Mouse (Mus musculus) embryonic facial prominence, embryonic 10.5 days (tissue): ENCODE measurements at regions not wholly inside any gene's neighbourhood (a gene's known extent, or its start where the extent isn't known, plus 50 kb on each side); places are given as distances from the start of the nearest gene placed in this dataset.
A peak's percentile ranks its signal among the peaks of the same experiment; 100 is the strongest.

ENCODE experiments used
- DNase-seq: peaks from one replicate; pipeline ENCODE4 v3.0.0-alpha.2; 2017; ENCODE audit warnings: low spot score
- H3K27ac ChIP-seq: fragments of 300-500 bp; sonication (generic); replicated peaks from 2 replicates; pipeline ENCODE4 v1.5.1; 2016; ENCODE audit warnings: mild to moderate bottlenecking
- H3K27me3 ChIP-seq: fragments of 300-500 bp; sonication (generic); replicated peaks from 2 replicates; pipeline ENCODE4 v1.6.1; 2016; ENCODE audit warnings: low read depth, mild to moderate bottlenecking; ENCODE audit not compliant: poor library complexity, severe bottlenecking
- H3K36me3 ChIP-seq: fragments of 300-500 bp; sonication (generic); replicated peaks from 2 replicates; pipeline ENCODE4 v1.6.1; 2016; ENCODE audit warnings: mild to moderate bottlenecking, moderate library complexity
- H3K4me1 ChIP-seq: fragments of 300-500 bp; sonication (generic); 2 replicates; pipeline ENCODE4 v1.6.1; 2016
- H3K4me3 ChIP-seq: fragments of 300-500 bp; sonication (generic); 2 replicates; pipeline ENCODE4 v1.5.1; 2016; ENCODE audit warnings: mild to moderate bottlenecking, moderate library complexity
- H3K9me3 ChIP-seq: fragments of 300-500 bp; sonication (generic); 2 replicates; pipeline ENCODE4 v1.6.1; 2016; ENCODE audit warnings: mild to moderate bottlenecking
- WGBS: fragments of 180-500 bp; shearing (Covaris S2); methylation state at CpG from one replicate; pipeline ENCODE4 v1.1.7; 2016; 5-methylcytosine and 5-hydroxymethylcytosine counted together

- H3K27ac ChIP-seq: no peak overlapping the region
- H3K36me3 ChIP-seq: no peaks in the 10 kb centered on the region
- 12% methylated on average over 2 of the region's 2 CpGs for WGBS
- DNase-seq: no peak
- H3K27me3 ChIP-seq: peaks cover 26% of the 10 kb centered on the region
- H3K4me3 ChIP-seq: no peak overlapping the region
- no peaks in the 10 kb centered on the region for H3K9me3 ChIP-seq
- H3K4me1 ChIP-seq: peaks cover 15% of the 10 kb centered on the region
Observed at GRCm38 (mm10) chr8:34732808-34733207, 621.3 kb upstream of the Gm10131 start.

DNA sequence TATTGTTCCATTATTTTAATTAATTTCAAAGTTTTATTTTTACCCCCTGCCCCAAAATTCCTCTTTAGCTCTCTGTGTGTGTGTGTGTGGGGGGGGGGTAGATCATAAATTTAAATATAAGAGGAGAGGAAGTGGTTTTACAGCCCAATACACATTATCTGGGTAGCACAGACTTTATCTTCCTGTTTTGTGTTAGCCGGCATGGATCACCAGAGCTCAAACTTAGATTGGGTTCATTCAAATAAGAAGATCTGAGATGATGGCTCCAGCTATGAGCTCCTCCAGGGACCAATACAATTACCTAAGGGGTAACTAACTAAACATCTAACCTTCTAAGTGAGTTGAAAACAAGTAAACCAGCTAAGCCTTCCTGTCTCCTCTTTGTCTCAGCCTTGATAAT, 620.8 kb upstream of the Gm10131 start:
- Histone ChIP-seq H3K9me3 (no peaks in the 10 kb centered on the region), H3K27me3 (peaks cover 26% of the 10 kb centered on the region), H3K4me1 (peaks cover 15% of the 10 kb centered on the region), H3K4me3 (no peak overlapping the region), H3K36me3 (no peaks in the 10 kb centered on the region), H3K27ac (no peak overlapping the region)
- DNase-seq: no peak
- 24% methylated on average over 1 of the region's 1 CpGs for WGBS

- Histone ChIP-seq H3K9me3 (no peaks in the 10 kb centered on the region), H3K27me3 (peaks cover 26% of the 10 kb centered on the region), H3K36me3 (no peaks in the 10 kb centered on the region), H3K4me1 (peaks cover 19% of the 10 kb centered on the region), H3K27ac (no peak overlapping the region), H3K4me3 (no peak overlapping the region)
- 31% methylated on average over 12 of the region's 12 CpGs for WGBS
- DNase-seq: no peak
Observed at GRCm38 (mm10) chr8:34731096-34731999, 619.8 kb upstream of the Gm10131 start.

GRCm38 (mm10) chr8:34729585-34729984, 618.0 kb upstream of the Gm10131 start:
- Histone ChIP-seq H3K9me3 (no peaks in the 10 kb centered on the region), H3K4me1 (peaks cover 23% of the 10 kb centered on the region), H3K4me3 (no peak overlapping the region), H3K36me3 (no peaks in the 10 kb centered on the region), H3K27ac (no peak overlapping the region), H3K27me3 (peaks cover 26% of the 10 kb centered on the region)
- no peak for DNase-seq
- WGBS: 90% methylated on average over 7 of the region's 7 CpGs

DNA sequence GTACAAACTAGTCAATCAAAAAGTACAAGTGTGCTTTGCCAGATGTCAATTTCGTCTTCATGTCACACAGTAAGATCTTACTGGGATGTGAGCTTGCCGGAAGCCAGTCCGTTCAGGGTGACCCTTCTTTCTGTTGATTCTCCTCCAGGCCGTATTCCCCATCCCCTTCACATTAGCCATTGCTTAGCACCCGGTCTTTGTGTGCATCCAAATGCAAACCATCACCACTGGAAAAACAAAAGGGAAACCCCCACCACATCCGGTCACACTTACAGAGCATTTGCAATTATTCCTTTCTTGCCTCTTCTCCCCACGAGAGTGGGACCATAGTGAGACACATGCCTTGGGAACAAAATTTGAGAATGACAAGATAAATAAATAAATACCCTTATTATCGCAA, 616.2 kb upstream of the Gm10131 start:
- no peak overlapping the region for H3K27ac ChIP-seq
- no peak for DNase-seq
- WGBS: 60% methylated on average over 8 of the region's 8 CpGs
- no peaks in the 10 kb centered on the region for H3K36me3 ChIP-seq
- H3K4me3 ChIP-seq: no peak overlapping the region
- no peaks in the 10 kb centered on the region for H3K9me3 ChIP-seq
- H3K4me1 ChIP-seq: peaks cover 18% of the 10 kb centered on the region
- peaks cover 23% of the 10 kb centered on the region for H3K27me3 ChIP-seq

DNA sequence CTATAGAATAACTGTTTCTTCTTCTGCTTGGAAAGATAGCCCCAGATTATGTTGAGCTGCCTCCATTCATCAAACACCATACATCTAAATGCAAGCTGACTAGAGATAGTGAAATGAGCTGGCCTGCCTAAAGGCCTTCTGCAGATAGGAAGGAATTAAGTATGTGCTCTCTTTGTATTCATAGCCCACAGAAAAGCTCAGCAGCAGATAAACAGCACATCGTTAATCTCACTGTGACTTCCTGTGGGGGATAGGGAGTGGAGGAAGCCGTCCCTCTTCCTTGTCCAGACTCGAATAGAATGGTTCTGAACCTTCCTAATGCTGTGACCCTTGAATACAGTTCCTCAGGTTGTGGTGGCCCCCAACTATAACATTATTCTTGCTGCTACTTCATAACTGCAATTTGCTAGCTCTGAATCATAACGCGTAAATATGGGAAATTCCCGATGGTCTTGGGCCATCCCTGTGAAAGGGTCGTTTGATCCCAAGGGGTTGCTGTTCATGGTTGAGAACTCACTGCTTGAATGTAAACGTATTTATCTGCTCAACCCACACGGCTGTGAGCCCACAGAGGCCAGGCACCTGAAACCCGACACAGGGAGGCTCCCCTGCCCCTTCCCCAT, 614.7 kb upstream of the Gm10131 start:
- no peaks in the 10 kb centered on the region for H3K9me3 ChIP-seq
- no peak overlapping the region for H3K27ac ChIP-seq
- H3K4me3 ChIP-seq: no peak overlapping the region
- no peak for DNase-seq
- H3K27me3 ChIP-seq: peaks cover 9% of the 10 kb centered on the region; the same call in 1 of the 2 replicates
- WGBS: 65% methylated on average over 10 of the region's 10 CpGs
- H3K4me1 ChIP-seq: peaks cover 7% of the 10 kb centered on the region; the same call in 1 of the 2 replicates
- H3K36me3 ChIP-seq: no peaks in the 10 kb centered on the region

DNA sequence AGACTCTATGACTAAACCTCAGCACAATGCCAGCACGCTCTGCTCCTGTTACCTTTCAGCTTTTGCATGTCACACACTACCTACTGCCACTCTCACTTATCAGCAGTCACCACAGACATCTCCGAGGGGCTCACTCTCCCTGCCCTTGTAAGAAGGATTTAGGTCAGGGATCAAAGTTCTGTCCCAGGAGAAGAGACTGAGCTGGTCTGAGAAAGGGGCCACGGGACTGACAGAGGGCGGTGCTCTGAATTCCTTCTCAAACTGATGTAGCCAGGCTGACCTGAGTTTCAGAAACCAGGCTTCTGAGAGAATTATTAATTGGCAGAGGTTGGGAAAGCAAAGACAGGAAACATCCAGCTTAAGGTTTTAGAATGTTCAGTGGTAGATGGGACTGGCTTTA, 614.0 kb upstream of the Gm10131 start:
- 68% methylated on average over 4 of the region's 4 CpGs for WGBS
- DNase-seq: no peak
- H3K4me1 ChIP-seq: peaks cover 7% of the 10 kb centered on the region; the same call in 1 of the 2 replicates
- no peaks in the 10 kb centered on the region for H3K9me3 ChIP-seq
- H3K27ac ChIP-seq: no peak overlapping the region
- H3K27me3 ChIP-seq: 0 out of 2 replicates have a peak, but pooled peaks cover 2% of the 10 kb centered on the region
- no peaks in the 10 kb centered on the region for H3K36me3 ChIP-seq
- no peak overlapping the region for H3K4me3 ChIP-seq

DNA sequence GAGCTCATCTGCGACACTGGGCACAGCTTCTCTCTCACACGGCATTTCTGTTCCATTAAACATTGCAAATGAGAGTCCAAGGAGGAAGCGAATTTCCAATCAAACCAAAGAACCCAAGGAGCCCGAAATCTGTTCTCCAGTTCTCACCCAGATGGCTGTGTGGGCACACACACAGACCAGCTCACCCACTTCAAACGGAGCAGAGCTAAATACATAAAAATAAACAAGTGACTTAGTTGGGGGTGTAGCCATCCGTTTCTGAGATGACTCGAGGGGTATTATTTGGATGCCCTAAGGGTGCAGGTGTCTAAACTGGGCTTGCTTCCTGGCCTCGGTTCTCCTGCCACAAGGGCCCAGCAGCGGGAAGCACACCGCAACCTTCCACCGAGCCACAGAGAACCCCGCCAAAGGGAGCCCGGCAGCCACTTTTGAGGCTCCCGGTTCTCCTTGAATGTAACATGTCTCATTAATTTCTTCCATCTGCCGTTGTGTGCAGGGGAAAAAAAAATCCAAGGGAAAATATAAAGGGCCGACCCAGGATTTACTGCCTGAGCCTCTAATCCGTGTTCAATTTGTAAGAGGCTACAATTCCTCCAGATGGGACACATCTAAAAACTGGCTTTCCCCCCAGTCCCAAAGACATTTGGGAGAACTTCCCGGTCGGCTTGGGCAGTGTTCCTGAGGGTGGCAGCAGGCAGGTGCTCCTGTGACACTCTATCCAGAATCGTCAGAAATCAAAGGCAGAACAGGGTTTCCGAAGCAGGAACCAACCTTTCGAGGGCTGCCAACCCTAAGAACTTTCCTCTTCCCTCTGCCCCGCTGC, 598.6 kb upstream of the Gm10131 start:
- Histone ChIP-seq H3K27me3 (no peaks in the 10 kb centered on the region), H3K9me3 (no peaks in the 10 kb centered on the region), H3K27ac (no peak overlapping the region), H3K4me3 (no peak overlapping the region), H3K36me3 (no peaks in the 10 kb centered on the region), H3K4me1 (peaks cover 7% of the 10 kb centered on the region; the same call in 1 of the 2 replicates)
- no peak for DNase-seq
- 82% methylated on average over 23 of the region's 23 CpGs for WGBS

DNA sequence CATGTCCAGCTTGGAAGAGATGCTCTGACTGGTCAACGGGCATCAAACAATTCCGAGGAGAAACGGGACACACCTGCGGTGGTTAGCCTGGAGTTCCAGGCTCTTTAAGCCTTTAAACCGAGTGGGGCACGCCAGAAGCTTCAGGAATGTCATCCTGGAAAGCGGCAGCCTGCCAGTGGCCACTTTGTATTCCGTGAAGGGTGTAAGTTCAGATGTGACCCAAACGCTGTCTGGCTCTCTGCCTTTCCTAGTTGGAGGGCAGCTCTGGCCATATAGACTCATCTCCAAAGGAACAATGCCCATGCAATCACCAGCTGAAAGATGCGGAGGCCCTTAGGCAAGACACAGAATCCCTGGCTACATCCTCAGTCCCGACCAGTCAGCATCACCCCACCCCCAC, 597.8 kb upstream of the Gm10131 start:
- no peak overlapping the region for H3K4me3 ChIP-seq
- H3K36me3 ChIP-seq: no peaks in the 10 kb centered on the region
- no peaks in the 10 kb centered on the region for H3K9me3 ChIP-seq
- H3K27me3 ChIP-seq: no peaks in the 10 kb centered on the region
- no peak overlapping the region for H3K27ac ChIP-seq
- no peak for DNase-seq
- 61% methylated on average over 11 of the region's 11 CpGs for WGBS
- peaks cover 7% of the 10 kb centered on the region; the same call in 1 of the 2 replicates for H3K4me1 ChIP-seq

GRCm38 (mm10) chr8:34703351-34703750, 591.8 kb upstream of the Gm10131 start:
- Histone ChIP-seq H3K36me3 (no peaks in the 10 kb centered on the region), H3K4me1 (peaks cover 13% of the 10 kb centered on the region), H3K9me3 (no peaks in the 10 kb centered on the region), H3K27me3 (no peaks in the 10 kb centered on the region), H3K27ac (peak overlapping the region; percentile 75), H3K4me3 (no peak overlapping the region)
- DNase-seq: peak; percentile 43
- WGBS: 9% methylated on average over 8 of the region's 8 CpGs

GRCm38 (mm10) chr8:34702806-34703205, 591.3 kb upstream of the Gm10131 start:
- H3K27me3 ChIP-seq: no peaks in the 10 kb centered on the region
- H3K27ac ChIP-seq: no peak overlapping the region
- no peaks in the 10 kb centered on the region for H3K9me3 ChIP-seq
- H3K4me1 ChIP-seq: peaks cover 17% of the 10 kb centered on the region
- no peaks in the 10 kb centered on the region for H3K36me3 ChIP-seq
- no peak for DNase-seq
- WGBS: 82% methylated on average over 2 of the region's 2 CpGs
- H3K4me3 ChIP-seq: no peak overlapping the region

- DNase-seq: no peak
- no peaks in the 10 kb centered on the region for H3K27me3 ChIP-seq
- WGBS: 70% methylated on average over 4 of the region's 4 CpGs
- H3K4me1 ChIP-seq: peaks cover 17% of the 10 kb centered on the region
- no peak overlapping the region for H3K4me3 ChIP-seq
- no peak overlapping the region for H3K27ac ChIP-seq
- H3K36me3 ChIP-seq: no peaks in the 10 kb centered on the region
- no peaks in the 10 kb centered on the region for H3K9me3 ChIP-seq
Observed at GRCm38 (mm10) chr8:34699015-34699414, 587.5 kb upstream of the Gm10131 start.
